Mouse (Mus musculus) right cerebral cortex, adult 18-20 months (tissue): Measurements from ENCODE around the gene Psma1.

Experiments used
- DNase-seq: peaks from one replicate; pipeline ENCODE4 v3.0.0; 2022; ENCODE audit warnings: mixed read lengths

Gene Psma1

GRCm38 (mm10) chr7:114268446-114268845 lies 7.5 kb downstream of the Psma1 start:
- DNase-seq: no peak

GRCm38 (mm10) chr7:114253885-114254833 lies 21.8 kb downstream of the Psma1 start, which contains the start of gene Copb1:
Gene Copb1 (minus strand): TSS chr7:114254711.
- peak; percentile 96 for DNase-seq

GRCm38 (mm10) chr7:114251684-114252083 lies 24.2 kb downstream of the Psma1 start:
- DNase-seq: no peak

- no peak for DNase-seq
Measured at GRCm38 (mm10) chr7:114233980-114234379, 41.9 kb downstream of the Psma1 start.

GRCm38 (mm10) chr7:114232982-114233381 lies 42.9 kb downstream of the Psma1 start:
- no peak for DNase-seq

- no peak for DNase-seq
Measured at GRCm38 (mm10) chr7:114231857-114232256, 44.1 kb downstream of the Psma1 start.

- no peak for DNase-seq
Measured at GRCm38 (mm10) chr7:114226521-114226920, 49.4 kb downstream of the Psma1 start.

- no peak for DNase-seq
Measured at GRCm38 (mm10) chr7:114220433-114220832, 55.5 kb downstream of the Psma1 start.

GRCm38 (mm10) chr7:114216908-114217307 lies 59.0 kb downstream of the Psma1 start:
- DNase-seq: no peak
